Mouse (Mus musculus): ENCODE measurements at regions not wholly inside any gene's neighbourhood (a gene's known extent, or its start where the extent isn't known, plus 50 kb on each side); places are given as distances from the start of the nearest gene placed in this dataset.

DNA sequence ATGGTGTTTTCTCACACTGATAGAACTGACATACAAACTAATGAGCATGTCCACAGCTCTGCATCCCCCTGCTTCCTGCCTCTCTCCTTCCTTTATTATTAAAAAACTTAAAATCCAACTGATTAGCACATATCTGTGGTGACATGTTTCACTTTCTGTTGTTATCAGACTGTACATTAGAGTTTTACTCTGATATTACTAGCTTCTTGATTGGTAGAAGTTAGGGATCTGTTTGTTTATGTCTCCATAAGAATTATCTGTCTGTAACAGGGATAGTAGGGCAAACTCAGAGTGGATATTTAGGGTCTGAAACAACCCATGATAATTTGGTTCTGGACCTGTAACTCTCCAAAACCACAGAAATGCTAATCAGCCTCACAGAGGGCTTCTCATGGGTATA is 358.6 kb downstream of the Dync2h1 start:
- TF ChIP-seq CTCF (IDR thresholded peaks at IDR 0.05; ENCODE audit: low read depth, low read length) (no peak), EP300 (IDR thresholded peaks at IDR 0.05; ENCODE audit: insufficient read depth, low read depth, low read length) (no peak), POLR2A (IDR thresholded peaks at IDR 0.05; ENCODE audit: insufficient read depth, low read length) (no peak)

All from ES-Bruce4 (cell line).